Mouse (Mus musculus) 416B (cell line): ENCODE results near the gene Serpinb12.
"Not testable (repeated sequence)": the region's sequence is repeated elsewhere in the genome, so short reads cannot be mapped to it uniquely, and the experiment has no call there.

Experiments used
- DNase-seq: peaks from one replicate; pipeline ENCODE4 v3.0.0; 2011; ENCODE audit warnings: low read depth

Serpinb12 gene

GRCm38 (mm10) chr1:106934265-106934664 is at the start of gene Serpinb12:
Gene Serpinb12, plus strand, starts transcription at chr1:106934449.
- no peak for DNase-seq

DNA sequence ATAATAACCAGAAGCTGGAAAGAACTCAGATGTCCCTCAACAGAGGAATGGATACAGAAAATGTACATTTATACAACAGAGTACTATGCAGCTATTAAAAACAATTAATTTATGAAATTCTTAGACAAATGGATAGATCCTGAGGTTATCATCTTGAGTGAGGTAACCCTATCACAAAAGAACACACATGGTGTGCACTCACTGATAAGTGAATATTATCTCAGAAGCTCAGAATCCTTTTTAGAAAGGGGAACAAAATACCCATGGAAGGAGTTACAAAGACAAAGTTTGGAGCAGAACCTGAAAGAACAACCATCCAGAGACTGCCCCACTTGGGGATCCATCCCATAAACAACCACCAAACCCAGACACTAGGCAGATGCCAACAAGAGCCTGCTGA is 39.1 kb upstream of the Serpinb12 start:
- not testable (repeated sequence) for DNase-seq

DNA sequence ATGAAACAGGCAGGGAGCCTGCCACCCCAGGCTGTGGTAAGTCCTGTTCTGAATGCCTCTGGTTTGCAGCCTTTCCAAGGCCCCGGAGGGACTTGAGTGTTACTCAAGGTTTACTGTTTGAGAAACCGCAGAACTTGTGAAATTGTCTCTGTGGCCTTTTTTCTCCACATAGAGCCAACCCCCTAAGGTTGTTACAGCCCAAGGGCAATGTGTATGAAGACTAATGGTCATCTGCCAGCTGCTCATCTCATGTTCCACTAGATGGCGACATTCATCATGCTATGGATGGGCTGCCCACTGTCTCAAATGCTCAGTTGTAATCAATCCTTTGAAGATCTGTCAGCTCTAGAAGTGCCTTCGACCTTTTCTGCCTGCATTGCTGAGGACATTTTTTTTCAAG is 32.8 kb upstream of the Serpinb12 start:
- DNase-seq: peak; percentile 80

- peak; percentile 33 for DNase-seq
Observed at GRCm38 (mm10) chr1:106931954-106932353, 2.3 kb upstream of the Serpinb12 start.

DNA sequence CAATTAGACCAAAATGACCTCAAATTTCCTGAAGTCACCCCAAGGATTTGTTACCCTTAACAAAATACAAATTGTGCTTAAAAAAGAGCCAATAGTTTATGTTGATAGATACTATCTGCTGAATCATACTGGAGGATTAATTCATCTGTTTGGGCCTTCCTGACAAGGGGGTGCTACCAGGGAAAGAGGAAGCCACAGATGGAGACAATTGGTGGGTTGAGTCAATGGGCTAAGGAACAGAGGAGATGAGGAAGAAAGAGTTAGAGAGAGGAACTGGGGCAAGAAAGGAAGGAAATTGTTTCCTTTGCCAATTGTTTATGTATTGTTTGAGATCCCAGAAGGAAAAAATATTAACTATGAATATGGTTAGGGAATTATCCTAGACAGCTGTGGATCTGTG is 591 bp upstream of the Serpinb12 start:
- peak; percentile 20 for DNase-seq

DNA sequence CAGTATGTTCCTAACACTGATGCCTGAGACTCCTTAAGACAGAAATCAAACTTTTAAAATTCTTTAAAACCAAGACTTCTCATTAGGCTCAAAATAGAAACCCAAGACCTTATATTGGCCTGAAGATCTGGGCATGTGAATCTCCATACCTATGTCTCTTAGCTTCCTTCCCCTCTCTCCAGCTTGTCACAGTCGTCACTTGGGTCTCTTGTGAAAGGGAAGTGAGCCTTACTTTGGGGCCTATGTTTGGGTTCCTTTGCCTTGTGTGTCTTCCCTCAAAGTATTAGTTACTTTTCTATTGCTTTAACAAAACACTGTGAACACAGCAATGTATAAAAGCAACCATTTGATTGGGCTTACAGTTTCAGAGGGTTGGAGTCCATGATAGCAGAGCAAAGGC is 13.0 kb downstream of the Serpinb12 start:
- DNase-seq: no peak

GRCm38 (mm10) chr1:106959981-106960380 is 25.7 kb downstream of the Serpinb12 start:
- no peak for DNase-seq

GRCm38 (mm10) chr1:106961023-106961422 is 26.8 kb downstream of the Serpinb12 start:
- DNase-seq: peak; percentile 59

DNA sequence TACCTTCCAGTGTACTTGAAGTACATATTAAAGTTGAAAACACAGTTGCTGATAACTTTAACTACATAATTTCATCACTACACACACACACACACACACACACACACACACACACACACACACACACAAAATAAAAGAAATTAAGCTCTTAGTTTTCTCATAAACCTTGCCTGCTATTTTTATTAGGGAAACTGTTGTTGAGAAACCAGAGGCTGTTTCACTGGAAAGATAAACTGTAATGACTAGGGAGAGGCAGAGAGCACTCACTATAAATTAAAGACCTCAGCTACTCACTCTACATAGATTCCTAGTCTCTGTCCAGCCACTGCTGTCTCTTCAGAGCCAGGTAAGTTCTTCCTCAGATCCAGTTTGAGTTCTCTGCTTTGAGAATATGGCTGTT is 46.4 kb downstream of the Serpinb12 start, which contains the start of gene Serpinb13:
Gene Serpinb13, plus strand, starts transcription at position 301 of the 400 bp plus-strand sequence.
- no peak for DNase-seq

GRCm38 (mm10) chr1:106983092-106983491 is 48.8 kb downstream of the Serpinb12 start:
- no peak for DNase-seq

- no peak for DNase-seq
Observed at GRCm38 (mm10) chr1:106983865-106984264, 49.6 kb downstream of the Serpinb12 start.

DNA sequence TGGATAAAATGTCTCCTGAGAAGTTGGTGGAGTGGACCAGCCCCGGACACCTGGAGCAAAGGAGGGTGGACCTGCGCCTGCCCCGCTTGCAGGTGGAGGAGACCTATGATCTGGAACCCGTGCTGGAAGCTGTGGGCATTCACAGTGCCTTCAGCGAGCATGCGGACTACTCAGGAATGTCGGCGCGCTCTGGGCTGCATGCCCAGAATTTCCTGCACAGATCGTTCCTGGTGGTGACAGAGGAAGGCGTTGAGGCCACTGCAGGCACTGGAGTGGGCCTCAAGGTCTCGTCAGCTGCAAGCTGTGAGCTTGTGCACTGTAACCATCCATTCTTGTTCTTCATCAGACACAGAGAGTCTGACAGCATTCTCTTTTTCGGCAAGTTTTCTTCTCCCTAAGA is 66.2 kb downstream of the Serpinb12 start:
- no peak for DNase-seq

GRCm38 (mm10) chr1:107001754-107002153 is 67.5 kb downstream of the Serpinb12 start:
- no peak for DNase-seq

GRCm38 (mm10) chr1:107006316-107006715 is 72.1 kb downstream of the Serpinb12 start:
- DNase-seq: no peak
